10 mouse cellular contexts compared by ENCODE assay signal in the genomic region with DNA sequence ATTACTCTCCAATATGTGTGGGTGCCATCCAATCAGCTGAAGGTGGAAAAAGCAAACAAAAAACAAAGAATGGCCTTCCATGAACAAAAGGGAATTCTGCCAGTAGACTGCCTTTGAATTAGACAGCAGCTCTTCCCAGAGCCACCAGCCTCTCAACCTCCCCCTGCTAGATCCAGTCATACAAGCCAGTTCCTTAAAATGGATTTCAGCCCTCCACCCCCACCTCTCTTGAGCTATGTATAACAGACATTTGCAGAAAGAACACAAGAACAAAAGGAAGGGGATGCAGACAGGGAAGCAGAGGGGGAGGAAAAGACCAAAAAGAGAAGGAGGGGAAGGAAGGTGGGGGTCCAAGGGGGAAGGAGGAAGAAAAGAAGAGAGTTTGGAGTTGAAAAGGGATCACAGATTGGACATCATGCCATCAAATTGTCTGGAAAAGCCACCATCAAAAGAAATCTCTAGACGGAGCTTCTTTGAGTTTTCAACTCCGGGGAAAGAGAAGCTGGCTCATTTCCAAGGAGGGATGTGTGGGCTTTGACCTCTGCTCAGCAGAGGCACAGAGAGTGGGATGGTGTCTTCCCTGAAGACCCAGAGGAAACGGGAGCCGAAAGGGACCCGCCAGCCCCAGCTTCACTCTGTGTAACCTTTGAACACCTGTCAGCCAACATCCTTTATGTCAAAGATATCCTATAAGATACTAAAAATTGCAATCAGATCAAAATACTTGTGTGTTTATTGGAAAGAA.
DNase-seq lines count a peak whose midpoint lies in the region; ATAC-seq lines count a peak whose summit lies in the region.
"Had no signal": no experiment of that assay in that cellular context is flagged by ENCODE, and none has a peak within 500 bp of the region (broad histone marks: within the 10 kb centered on the region; RNA-seq: fewer than 3 reads in every experiment).

No protein-coding gene starts in this region.

- 27% methylated on average over 5 of the region's 5 CpGs for WGBS in forebrain, embryonic 11.5 days
- WGBS in midbrain, embryonic 13.5 days = 24% methylated on average over 5 of the region's 5 CpGs

- no peaks in the 10 kb centered on the region for H3K9me3 ChIP-seq in forebrain, embryonic 11.5 days (ENCODE audit: control insufficient read depth, low read length)
- H3K9me3 ChIP-seq in midbrain, embryonic 13.5 days = no peaks in the 10 kb centered on the region
- H3K9me3 ChIP-seq: liver, embryonic 13.5 days had no signal

- peak overlapping the region; percentile 14; the same call in 1 of the 2 replicates for H3K27ac ChIP-seq in forebrain, embryonic 11.5 days (ENCODE audit: low read depth, low read length)
- no peak overlapping the region for H3K27ac ChIP-seq in midbrain, embryonic 13.5 days
- H3K27ac ChIP-seq: liver, embryonic 13.5 days had no signal

- no peaks in the 10 kb centered on the region for H3K36me3 ChIP-seq in forebrain, embryonic 11.5 days (ENCODE audit: control insufficient read depth, insufficient read depth, low read length)
- no peaks in the 10 kb centered on the region for H3K36me3 ChIP-seq in midbrain, embryonic 13.5 days
- H3K36me3 ChIP-seq: liver, embryonic 13.5 days had no signal

- H3K4me3 ChIP-seq in forebrain, embryonic 11.5 days (ENCODE audit: low read depth, low read length) = no peak overlapping the region
- no peak overlapping the region for H3K4me3 ChIP-seq in midbrain, embryonic 13.5 days (replicated peaks)
- H3K4me3 ChIP-seq: liver, embryonic 13.5 days had no signal

- no peak overlapping the region for H3K4me2 ChIP-seq in forebrain, embryonic 11.5 days (ENCODE audit: low read depth, low read length, severe bottlenecking)
- H3K4me2 ChIP-seq in midbrain, embryonic 13.5 days (replicated peaks) = no peak overlapping the region
- H3K4me2 ChIP-seq: liver, embryonic 13.5 days had no signal

- no peaks in the 10 kb centered on the region for H3K27me3 ChIP-seq in forebrain, embryonic 11.5 days (ENCODE audit: control insufficient read depth, insufficient read depth, low read length)
- H3K27me3 ChIP-seq in midbrain, embryonic 13.5 days = no peaks in the 10 kb centered on the region
- H3K27me3 ChIP-seq: liver, embryonic 13.5 days had no signal

- DNase-seq in frontal cortex, postnatal 25 days (ENCODE audit: low spot score in 2 of 2) = no peak
- DNase-seq in left cerebral cortex, postnatal 14 days (ENCODE audit: low spot score in 2 of 2) = peak; percentile 17 to 64
- DNase-seq in left cerebral cortex, postnatal 36 days (ENCODE audit: low spot score in 2 of 2) = no peak
- peak; percentile 51 for DNase-seq in forebrain, embryonic 11.5 days (ENCODE audit: low spot score)
- DNase-seq in left cerebral cortex, postnatal 10 days (ENCODE audit: extremely low spot score in 1 of 2, low spot score in 2 of 2) = no peak
- DNase-seq in adrenal gland, adult 8-10 months = no peak
- DNase-seq: gastrocnemius, postnatal 10 days; liver, embryonic 13.5 days had no signal

- intact Hi-C loops in left cerebral cortex, postnatal 14 days (cut with DNase I) = no loop called here
- intact Hi-C loops in left cerebral cortex, postnatal 36 days (cut with DNase I) = no loop called here
- intact Hi-C loops in left cerebral cortex, postnatal 10 days (cut with DNase I) = no loop called here

- 0 out of 2 replicates have a peak, but pooled peaks cover 2% of the 10 kb centered on the region for H3K4me1 ChIP-seq in forebrain, embryonic 11.5 days (replicated peaks; ENCODE audit: control insufficient read depth, insufficient read depth, low read length)
- H3K4me1 ChIP-seq in midbrain, embryonic 13.5 days (replicated peaks) = peaks cover 24% of the 10 kb centered on the region

- ATAC-seq in frontal cortex, adult (ENCODE audit: low TSS enrichment) = peak; percentile 74; the same call in 1 of the 2 replicates
- ATAC-seq in forebrain, embryonic 11.5 days (replicated peaks; ENCODE audit: low FRiP score) = peak; percentile 61
- peak; percentile 73; the same call in 1 of the 2 replicates for ATAC-seq in midbrain, embryonic 13.5 days

- peak overlapping the region; percentile 1; the same call in 1 of the 2 replicates for H3K9ac ChIP-seq in forebrain, embryonic 11.5 days (ENCODE audit: low read length)
- no peak overlapping the region for H3K9ac ChIP-seq in midbrain, embryonic 13.5 days (replicated peaks)
- H3K9ac ChIP-seq: liver, embryonic 13.5 days had no signal

Comparison
In these comparisons a context has a peak if more than half of its experiments do, and no peak if none do; other contexts are left out.
1. DNase-seq: peak in left cerebral cortex, postnatal 14 days (2 of 2) and forebrain, embryonic 11.5 days (single experiment); none in frontal cortex, postnatal 25 days (0 of 2), left cerebral cortex, postnatal 36 days (0 of 2), left cerebral cortex, postnatal 10 days (0 of 2) and adrenal gland, adult 8-10 months (single experiment).
2. Peak in every context shown above with its lines, with median percentiles within 50 percentile points of each other: ATAC-seq.